Mouse (Mus musculus) adrenal gland, postnatal 4 days (tissue): ENCODE data around the gene Szrd1. TPM values are rescaled to one million over a fixed set of nuclear protein-coding genes. Genes with fewer than 3 reads are reported as not detected.

Source experiments
- DNase-seq, 2 experiments: peaks; one replicate each; pipeline ENCODE4 v3.0.0; 2021 to 2022; ENCODE audit warnings: low spot score in 2 of 2, mixed read lengths in 2 of 2
- total RNA-seq, 2 experiments: library from RNA; stranded (reverse); gene quantifications; 2 replicates each; pipeline ENCODE4 v1.2.3; 2021

Gene Szrd1
- total RNA-seq, 2 experiments from 2014 or later: 115 to 132 TPM

GRCm38 (mm10) chr4:141120700-141121099 is 18.9 kb downstream of the Szrd1 start:
- peak in 1 of 2 experiments; percentile 47 for DNase-seq

GRCm38 (mm10) chr4:141118691-141119090 is 20.9 kb downstream of the Szrd1 start:
- DNase-seq: no peak

GRCm38 (mm10) chr4:141115398-141115797 is 24.2 kb downstream of the Szrd1 start:
- no peak for DNase-seq

DNA sequence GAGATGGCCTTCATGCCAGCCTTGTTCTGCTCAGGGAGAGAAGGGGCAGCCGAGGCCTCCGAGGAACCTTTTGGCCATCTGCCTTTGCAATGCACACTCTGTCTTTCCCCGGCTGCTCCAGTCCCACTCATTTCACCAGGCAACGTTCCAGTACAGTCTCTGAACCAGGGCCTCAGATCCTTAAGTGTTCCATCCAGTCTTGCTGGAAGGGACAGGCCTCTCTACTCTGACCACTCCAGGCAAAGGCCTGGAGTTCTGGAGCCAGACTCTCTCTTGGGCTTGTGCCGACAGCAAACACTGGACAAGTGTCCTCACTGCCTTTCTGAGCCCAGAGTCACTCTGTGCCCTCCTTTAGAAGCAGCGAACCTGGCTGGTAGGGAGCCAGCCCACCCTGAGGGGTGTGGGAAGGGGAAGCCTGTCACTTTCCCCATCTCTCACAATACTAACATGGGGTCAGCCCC is 25.0 kb downstream of the Szrd1 start:
- no peak for DNase-seq

DNA sequence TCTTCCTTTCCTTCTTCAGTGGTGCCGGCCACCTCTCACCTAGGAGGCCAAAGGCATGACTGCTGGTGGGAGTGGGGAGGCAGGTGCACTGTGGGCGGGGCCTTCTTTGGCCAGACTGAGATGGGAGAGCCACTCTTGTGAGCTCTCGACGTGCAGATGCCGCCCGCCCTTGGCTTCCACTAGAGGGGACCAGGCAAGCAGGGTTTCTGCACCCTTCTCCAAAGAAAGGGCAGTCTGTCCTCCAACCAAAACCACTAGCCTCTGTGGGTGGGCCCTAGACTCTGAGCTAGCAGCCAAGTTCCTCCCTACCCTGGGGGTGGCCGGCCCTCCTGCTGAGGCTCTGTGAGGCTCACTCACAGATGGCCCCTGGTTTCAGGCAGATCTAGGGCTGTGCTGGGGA is 25.7 kb downstream of the Szrd1 start:
- DNase-seq: no peak

- no peak for DNase-seq
These were observed 31.3 kb downstream of the Szrd1 start for GRCm38 (mm10) chr4:141108196-141108732.

- no peak for DNase-seq
These were observed 32.9 kb downstream of the Szrd1 start for GRCm38 (mm10) chr4:141106526-141107183.

DNA sequence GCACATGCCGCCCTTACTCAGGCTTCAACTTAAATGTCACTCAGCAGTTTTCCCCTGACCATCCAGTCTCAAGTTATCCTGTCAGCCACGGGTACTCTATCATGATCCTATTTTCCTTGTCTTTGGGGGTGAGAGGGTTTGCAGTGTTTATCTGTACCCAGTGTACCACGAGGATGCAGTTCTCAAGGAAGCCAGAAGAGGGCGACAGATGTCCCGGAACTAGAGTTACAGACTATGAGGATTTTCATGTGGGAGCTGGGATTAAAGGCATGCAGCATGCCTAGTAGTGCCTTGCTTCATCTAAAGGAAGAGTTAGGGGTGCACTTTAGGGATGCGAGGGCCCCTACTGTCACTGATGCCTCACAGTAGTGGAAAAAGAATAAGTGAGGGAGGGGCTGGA is 37.7 kb downstream of the Szrd1 start:
- DNase-seq: no peak

DNA sequence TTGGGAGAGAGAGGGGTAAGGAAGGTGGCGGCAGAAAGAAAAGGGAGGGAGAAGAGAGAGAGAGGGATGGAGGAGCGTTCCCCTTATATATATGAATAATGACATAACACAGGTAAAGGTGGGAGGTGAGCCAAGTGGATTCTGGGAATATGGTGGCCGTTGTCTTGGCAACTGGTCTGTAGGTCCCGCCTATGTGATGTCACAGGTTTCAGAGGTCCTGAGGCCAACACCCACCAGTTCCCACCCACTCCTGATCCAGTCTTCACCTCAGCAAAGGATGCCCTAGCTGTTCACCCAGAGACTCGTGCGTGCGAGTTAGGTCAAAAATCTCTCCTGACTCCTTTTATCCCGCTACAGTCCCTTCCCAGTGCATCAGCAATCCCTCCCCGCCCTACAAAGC is 38.3 kb downstream of the Szrd1 start:
- no peak for DNase-seq

GRCm38 (mm10) chr4:141099956-141100355 is 39.6 kb downstream of the Szrd1 start:
- DNase-seq: no peak

GRCm38 (mm10) chr4:141098935-141099334 is 40.6 kb downstream of the Szrd1 start:
- no peak for DNase-seq

DNA sequence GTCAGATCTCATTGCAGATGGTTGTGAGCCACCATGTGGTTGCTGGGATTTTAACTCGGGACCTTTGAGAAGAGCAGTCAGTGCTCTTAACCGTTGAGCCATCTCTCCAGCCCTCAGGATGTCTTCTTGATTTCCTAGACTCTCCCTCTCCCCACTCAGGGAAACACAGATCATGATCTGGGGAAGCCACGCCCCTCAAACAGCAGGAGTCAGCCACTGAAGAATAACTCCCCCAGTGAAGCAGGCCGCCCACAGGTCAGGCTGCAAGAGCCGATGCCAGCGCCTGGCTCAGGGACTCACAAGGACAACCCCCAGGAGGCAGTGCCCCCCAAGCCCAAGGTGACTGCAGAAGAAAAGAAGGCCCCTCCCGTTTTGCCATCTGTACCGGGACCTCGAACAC is 42.9 kb downstream of the Szrd1 start:
- DNase-seq: no peak

DNA sequence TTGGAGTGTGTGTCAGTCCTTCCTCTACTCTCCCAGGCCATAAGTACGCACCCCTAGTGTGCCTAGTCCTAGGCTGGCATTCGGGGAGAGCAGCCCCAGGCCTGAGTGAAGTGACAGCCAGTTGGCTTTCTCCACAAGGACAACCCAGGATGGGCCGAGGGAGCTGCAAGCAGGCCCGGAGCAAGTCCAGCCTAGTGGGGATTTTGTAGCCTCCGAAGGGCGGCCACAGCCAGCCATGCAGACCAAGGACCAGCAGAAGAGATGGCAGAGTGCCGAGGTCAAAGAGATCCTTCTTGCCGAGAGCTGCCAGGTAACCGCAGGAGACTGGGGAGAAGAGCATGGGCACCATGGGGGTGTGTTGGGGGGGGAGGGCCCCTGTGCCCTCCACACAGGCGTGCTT is 44.6 kb downstream of the Szrd1 start:
- no peak for DNase-seq

DNA sequence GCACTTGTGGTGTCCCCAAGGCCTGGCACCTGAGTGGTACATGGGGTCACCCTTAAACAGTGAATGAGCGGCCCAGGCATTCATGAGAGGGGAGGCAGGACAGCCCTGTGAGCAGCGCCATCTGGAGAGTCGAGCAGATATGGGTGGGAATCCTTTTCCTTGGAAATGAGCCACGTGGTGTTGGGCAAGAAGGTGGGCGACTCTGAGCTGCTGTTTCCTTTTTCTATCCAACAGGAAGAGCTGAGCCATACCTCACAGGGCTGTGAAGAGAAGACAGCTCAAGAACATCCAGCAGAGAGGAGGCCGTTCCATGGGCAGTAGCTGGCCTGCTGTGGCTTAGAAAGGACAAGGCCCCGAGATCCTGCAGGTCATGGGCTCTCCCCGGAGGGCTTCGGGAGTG is 50.9 kb downstream of the Szrd1 start:
- DNase-seq: no peak

DNA sequence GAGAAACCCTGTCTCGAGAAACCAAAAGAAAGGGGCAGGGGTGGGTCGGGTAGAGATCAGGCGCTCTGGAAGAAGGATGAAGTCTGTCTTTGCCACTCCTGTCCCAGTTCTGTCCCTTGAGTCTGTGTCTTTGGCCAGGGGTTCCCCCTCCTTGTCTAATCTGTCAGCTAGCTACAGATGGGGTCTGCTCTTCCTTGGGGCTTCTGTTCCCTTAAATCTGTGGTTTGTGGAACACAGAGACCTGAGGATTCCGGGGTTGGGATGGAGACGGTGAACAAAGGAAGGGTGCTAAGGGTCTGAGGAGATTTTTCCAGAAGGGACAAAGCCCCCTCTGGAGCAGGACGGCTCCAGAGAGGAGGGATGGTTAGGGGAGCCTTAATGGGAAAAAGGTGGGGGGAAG is 51.5 kb downstream of the Szrd1 start, which contains the start of gene Spata21:
TSS of gene Spata21 (plus strand) at position 301 of the 400 bp plus-strand sequence.
- DNase-seq: no peak

GRCm38 (mm10) chr4:141086862-141087261 is 52.7 kb downstream of the Szrd1 start:
- DNase-seq: no peak

DNA sequence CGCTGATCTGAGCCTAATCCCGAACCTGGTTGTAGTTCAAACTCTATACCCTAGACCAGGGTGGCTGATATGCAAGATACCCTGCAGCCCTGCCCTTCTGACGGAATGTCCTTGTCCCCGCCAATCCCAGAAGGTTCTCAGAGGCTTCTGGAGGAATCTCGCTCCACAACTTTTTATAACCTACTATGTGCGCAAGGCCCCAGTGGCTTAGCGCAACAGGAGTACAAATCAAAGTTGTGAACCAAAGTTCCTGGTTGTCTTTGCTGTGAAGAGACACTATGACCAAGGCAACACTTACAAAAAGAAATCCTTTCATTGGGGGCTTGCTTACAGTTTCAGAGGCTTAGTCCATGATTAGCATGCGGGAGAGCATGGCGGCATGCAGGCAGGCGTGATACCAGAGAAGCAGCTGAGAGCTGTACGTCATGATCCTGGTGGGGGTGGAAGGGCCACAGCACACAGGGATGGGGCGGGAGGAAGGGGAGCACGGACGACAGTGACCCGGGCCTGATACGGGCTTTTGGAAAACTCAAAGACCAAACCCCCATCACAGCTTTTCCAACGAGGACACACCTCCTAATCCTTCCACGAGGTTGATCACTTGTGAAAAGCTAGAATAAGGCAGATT is 61.0 kb downstream of the Szrd1 start:
- no peak for DNase-seq

GRCm38 (mm10) chr4:141077681-141078509 is 61.7 kb downstream of the Szrd1 start, which contains the start of gene Necap2:
Necap2 (minus strand) TSS chr4:141078357.
- DNase-seq: peak; percentile 78 to 84

- no peak for DNase-seq
These were observed 62.6 kb downstream of the Szrd1 start for GRCm38 (mm10) chr4:141076761-141077506.

- no peak for DNase-seq
These were observed 65.5 kb downstream of the Szrd1 start for GRCm38 (mm10) chr4:141074109-141074508.

- DNase-seq: no peak
These were observed 65.9 kb downstream of the Szrd1 start for GRCm38 (mm10) chr4:141073661-141074060.
